Mouse (Mus musculus) MEL (cell line): ENCODE results near the gene Ece2. TPM values are rescaled to one million over a fixed set of nuclear protein-coding genes. Genes with fewer than 3 reads are reported as not detected.

ENCODE experiments used
- DNase-seq: peaks from one replicate; pipeline ENCODE4 v3.0.0; 2011; ENCODE audit warnings: low read depth, low spot score
- H3K27ac ChIP-seq: 2 replicates; pipeline ENCODE4 v1.5.1; 2012; ENCODE audit warnings: low read depth, mild to moderate bottlenecking, control low read depth, low read length, moderate library complexity; ENCODE audit not compliant: control insufficient read depth
- H3K27me3 ChIP-seq, 2 experiments: fragments of 150-350 bp in 1 of 2; sonication (generic) in 1 of 2; 2 replicates each; pipeline ENCODE4 v1.6.1; 2012; ENCODE audit warnings: low read length in 2 of 2, mild to moderate bottlenecking in 2 of 2, improper control_type of control experiment in 1 of 2, moderate library complexity in 1 of 2; ENCODE audit not compliant: insufficient read depth in 2 of 2, control insufficient read depth in 1 of 2
- H3K36me3 ChIP-seq, 2 experiments: 2 replicates each; pipeline ENCODE4 v1.6.1; 2012 to 2014; ENCODE audit warnings: low read length in 2 of 2, improper control_type of control experiment in 1 of 2, inconsistent platforms in 1 of 2, mild to moderate bottlenecking in 1 of 2; ENCODE audit not compliant: insufficient read depth in 2 of 2, control insufficient read depth in 1 of 2
- H3K4me1 ChIP-seq, 2 experiments: fragments of 150-350 bp in 1 of 2; sonication (generic) in 1 of 2; 2 replicates each; pipeline ENCODE4 v1.6.1; 2012; ENCODE audit warnings: low read length in 2 of 2, improper control_type of control experiment in 1 of 2, mild to moderate bottlenecking in 1 of 2; ENCODE audit not compliant: insufficient read depth in 2 of 2, control insufficient read depth in 1 of 2
- H3K4me3 ChIP-seq, 2 experiments: fragments of 150-350 bp in 1 of 2; sonication (generic) in 1 of 2; 2 replicates each; pipeline ENCODE4 v1.5.1; 2012; ENCODE audit warnings: low read depth in 2 of 2, low read length in 2 of 2, mild to moderate bottlenecking in 2 of 2, moderate library complexity in 2 of 2, control low read depth in 1 of 2, improper control_type of control experiment in 1 of 2; ENCODE audit not compliant: control insufficient read depth in 1 of 2, insufficient read depth in 1 of 2
- H3K79me2 ChIP-seq: 2 replicates; pipeline ENCODE4 v1.6.1; 2012; ENCODE audit warnings: mild to moderate bottlenecking, low read length, moderate library complexity; ENCODE audit not compliant: control insufficient read depth, poor library complexity, insufficient read depth
- H3K9ac ChIP-seq: 2 replicates; pipeline ENCODE4 v1.6.1; 2012; ENCODE audit warnings: low read depth, mild to moderate bottlenecking, control low read depth, low read length, moderate library complexity; ENCODE audit not compliant: control insufficient read depth, poor library complexity, severe bottlenecking
- H3K9me3 ChIP-seq: fragments of 150-350 bp; sonication (generic); replicated peaks from 2 replicates; pipeline ENCODE4 v1.6.1; 2012; ENCODE audit warnings: mild to moderate bottlenecking, low read length, improper control_type of control experiment, moderate library complexity; ENCODE audit not compliant: insufficient read depth
- BHLHE40 ChIP-seq: IDR thresholded peaks from 2 replicates; pipeline ENCODE4 v1.6.1; 2012; ENCODE audit warnings: low read depth, mild to moderate bottlenecking, inconsistent platforms, low read length, improper control_type of control experiment, borderline replicate concordance
- ELF1 ChIP-seq: IDR thresholded peaks from 2 replicates; pipeline ENCODE4 v1.6.1; 2014; ENCODE audit warnings: low read depth, mild to moderate bottlenecking, inconsistent platforms, low read length, improper control_type of control experiment, moderate library complexity
- EP300 ChIP-seq, 2 experiments: IDR thresholded peaks; 2 replicates each; pipeline ENCODE4 v1.6.1; 2011; ENCODE audit warnings: improper control_type of control experiment in 2 of 2, low read length in 2 of 2, low read depth in 1 of 2, mild to moderate bottlenecking in 1 of 2
- ETS1 ChIP-seq: IDR thresholded peaks from 2 replicates; pipeline ENCODE4 v1.6.1; 2012; ENCODE audit warnings: low read depth, mild to moderate bottlenecking, inconsistent platforms, low read length, improper control_type of control experiment, moderate library complexity
- GABPA ChIP-seq: IDR thresholded peaks from 2 replicates; pipeline ENCODE4 v1.6.1; 2012; ENCODE audit warnings: low read depth, mild to moderate bottlenecking, inconsistent platforms, low read length, improper control_type of control experiment, moderate library complexity
- GATA1 ChIP-seq: IDR thresholded peaks from 2 replicates; pipeline ENCODE4 v1.6.1; 2011; ENCODE audit warnings: low read depth, low read length, improper control_type of control experiment
- HCFC1 ChIP-seq: IDR thresholded peaks from 2 replicates; pipeline ENCODE4 v1.6.1; 2012; ENCODE audit warnings: low read depth, mild to moderate bottlenecking, inconsistent platforms, low read length, improper control_type of control experiment, moderate library complexity
- JUND ChIP-seq: IDR thresholded peaks from 2 replicates; pipeline ENCODE4 v1.6.1; 2011; ENCODE audit warnings: low read depth, mild to moderate bottlenecking, improper control_type of control experiment, low read length
- MAX ChIP-seq: IDR thresholded peaks from 2 replicates; pipeline ENCODE4 v1.6.1; 2011; ENCODE audit warnings: low read length, improper control_type of control experiment
- MAZ ChIP-seq: IDR thresholded peaks from 2 replicates; pipeline ENCODE4 v1.6.1; 2012; ENCODE audit warnings: low read depth, mild to moderate bottlenecking, inconsistent platforms, low read length, improper control_type of control experiment
- MXI1 ChIP-seq: IDR thresholded peaks from 2 replicates; pipeline ENCODE4 v1.6.1; 2011; ENCODE audit warnings: mild to moderate bottlenecking, low read depth, low read length, improper control_type of control experiment
- MYC ChIP-seq: IDR thresholded peaks from 2 replicates; pipeline ENCODE4 v1.6.1; 2011; ENCODE audit warnings: low read depth, mild to moderate bottlenecking, low read length, improper control_type of control experiment, moderate library complexity
- NRF1 ChIP-seq: IDR thresholded peaks from 2 replicates; pipeline ENCODE4 v1.6.1; 2014; ENCODE audit warnings: low read depth, mild to moderate bottlenecking, inconsistent platforms, low read length, improper control_type of control experiment, moderate library complexity; ENCODE audit not compliant: poor library complexity, insufficient read depth, severe bottlenecking
- POLR2A ChIP-seq, 2 experiments: IDR thresholded peaks; 2 replicates each; pipeline ENCODE4 v1.6.1; 2011 to 2012; ENCODE audit warnings: low read length in 2 of 2, mild to moderate bottlenecking in 2 of 2, control low read depth in 1 of 2, improper control_type of control experiment in 1 of 2, low read depth in 1 of 2, moderate library complexity in 1 of 2; ENCODE audit not compliant: control insufficient read depth in 1 of 2, insufficient read depth in 1 of 2, poor library complexity in 1 of 2
- RCOR1 ChIP-seq: IDR thresholded peaks from 2 replicates; pipeline ENCODE4 v1.6.1; 2012; ENCODE audit warnings: low read depth, mild to moderate bottlenecking, inconsistent platforms, low read length, improper control_type of control experiment
- SIN3A ChIP-seq: IDR thresholded peaks from 2 replicates; pipeline ENCODE4 v1.6.1; 2012; ENCODE audit warnings: low read length, improper control_type of control experiment, inconsistent platforms
- TAL1 ChIP-seq: IDR thresholded peaks from 2 replicates; pipeline ENCODE4 v1.6.1; 2012; ENCODE audit warnings: mild to moderate bottlenecking, inconsistent platforms, low read length, moderate library complexity, mixed read lengths
- TCF12 ChIP-seq: IDR thresholded peaks from 2 replicates; pipeline ENCODE4 v1.6.1; 2014; ENCODE audit warnings: low read depth, mild to moderate bottlenecking, inconsistent platforms, low read length, improper control_type of control experiment, moderate library complexity
- ZC3H11A ChIP-seq: IDR thresholded peaks from 2 replicates; pipeline ENCODE4 v1.6.1; 2012; ENCODE audit warnings: low read depth, mild to moderate bottlenecking, inconsistent platforms, low read length, improper control_type of control experiment
- ZKSCAN1 ChIP-seq: IDR thresholded peaks from 2 replicates; pipeline ENCODE4 v1.6.1; 2012; ENCODE audit warnings: low read depth, mild to moderate bottlenecking, inconsistent platforms, low read length, improper control_type of control experiment, moderate library complexity
- ZMIZ1 ChIP-seq: IDR thresholded peaks from 2 replicates; pipeline ENCODE4 v1.6.1; 2012; ENCODE audit warnings: low read depth, mild to moderate bottlenecking, inconsistent platforms, low read length, improper control_type of control experiment, moderate library complexity
- polyA plus RNA-seq, 2 experiments: library from polyadenylated mRNA; stranded (reverse) in 1 of 2; unstranded in 1 of 2; fragments of >175 nt in 1 of 2; fragments of >200 nt in 1 of 2; gene quantifications; 2 replicates each; pipeline versions ENCODE4 v1.2.1 to v1.2.4; 2012; ENCODE audit warnings: low replicate concordance in 2 of 2, low read depth in 1 of 2; ENCODE audit not compliant: insufficient read length in 2 of 2, insufficient read depth in 1 of 2, missing spikeins in 1 of 2
- total RNA-seq: library from RNA; depleted of rRNA; stranded (reverse); fragments of 300-350 nt; gene quantifications from 2 replicates; pipeline ENCODE4 v1.2.3, GENCODE M21; 2012

The Ece2 gene
- total and polyA plus RNA-seq, 3 experiments: 4.9 to 7.4 TPM; not detected in 1

DNA sequence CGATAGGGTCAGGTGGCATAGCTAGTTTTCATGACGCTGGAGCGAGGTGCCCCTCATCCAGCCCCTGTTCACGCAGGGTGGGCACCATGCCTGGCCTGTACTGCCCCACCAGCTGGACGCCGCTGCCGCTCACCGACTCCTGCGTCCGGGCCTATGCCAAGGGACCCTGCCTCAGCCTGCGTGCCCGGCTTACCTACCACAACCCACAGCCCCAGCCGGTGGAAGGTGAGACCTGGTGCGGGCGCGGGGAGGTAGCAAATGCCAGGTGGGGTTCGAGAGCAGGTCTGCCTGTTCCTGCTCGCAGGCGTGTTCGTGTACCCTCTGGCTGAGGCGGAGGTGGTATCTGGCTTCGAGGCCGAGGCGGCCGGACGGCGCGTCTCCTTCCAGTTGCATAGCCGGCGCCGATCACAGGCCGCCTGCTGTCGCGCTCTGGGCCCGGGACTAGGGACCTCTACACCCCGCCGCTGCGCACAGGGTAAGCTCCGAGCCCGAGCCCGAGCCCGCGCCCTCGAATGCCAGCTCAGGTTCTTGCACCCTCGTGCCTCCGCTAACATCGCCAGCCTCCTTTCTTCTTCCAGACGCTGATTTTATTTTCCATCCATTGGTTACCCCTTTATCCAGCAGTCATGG is 38.4 kb upstream of the Ece2 start:
- DNase-seq: no peak
- Histone ChIP-seq H3K9me3 (no peaks in the 10 kb centered on the region), H3K27ac (no peak overlapping the region), H3K27me3 (peaks cover 0 to 4% of the 10 kb centered on the region in 2 experiments; a peak in 2 of 4 replicates), H3K4me3 (no peak overlapping the region), H3K9ac (no peak overlapping the region), H3K79me2 (no peaks in the 10 kb centered on the region), H3K36me3 (peaks cover 0 to 15% of the 10 kb centered on the region in 2 experiments; a peak in 2 of 4 replicates), H3K4me1 (peaks cover 6 to 20% of the 10 kb centered on the region in 2 experiments)
- TF ChIP-seq GABPA (no peak), TAL1 (no peak), ELF1 (no peak), MYC (no peak), GATA1 (no peak)

DNA sequence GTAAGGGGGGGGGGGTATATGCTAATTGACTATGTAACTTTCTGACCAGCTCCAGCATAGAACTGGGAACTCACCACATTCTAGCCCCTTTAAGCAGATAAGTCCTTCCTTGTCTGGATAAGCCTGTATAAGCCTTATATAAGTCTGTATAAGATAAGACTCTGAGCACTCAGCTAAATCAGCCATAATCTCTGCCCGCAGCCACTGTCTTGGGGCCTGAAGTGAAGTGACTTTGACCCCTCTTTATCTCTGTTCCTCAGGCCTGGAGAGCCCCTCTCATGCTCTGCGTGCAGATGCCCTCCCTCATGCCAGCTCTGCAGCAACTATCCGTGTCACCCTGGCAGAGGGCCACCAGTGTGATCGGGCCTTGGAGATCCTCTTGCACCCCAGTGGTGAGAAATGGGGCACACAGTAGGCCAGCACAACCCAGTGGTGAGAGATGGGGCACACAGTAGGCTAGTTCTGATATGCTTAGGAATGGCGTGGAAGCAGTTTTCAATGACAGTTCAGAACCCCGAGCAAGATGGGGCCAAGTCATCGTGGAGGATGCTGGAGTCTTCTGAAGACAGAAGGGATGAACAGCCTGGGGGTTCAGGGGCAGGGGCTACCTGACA is 34.5 kb upstream of the Ece2 start:
- Histone ChIP-seq H3K27ac (no peak overlapping the region), H3K27me3 (no peaks in the 10 kb centered on the region; a peak in 1 of 4 replicates), H3K4me1 (peaks cover 6 to 24% of the 10 kb centered on the region in 2 experiments), H3K9ac (no peak overlapping the region), H3K4me3 (no peak overlapping the region), H3K9me3 (no peaks in the 10 kb centered on the region), H3K36me3 (peaks cover 0 to 15% of the 10 kb centered on the region in 2 experiments; a peak in 2 of 4 replicates), H3K79me2 (no peaks in the 10 kb centered on the region)
- TF ChIP-seq MYC: peak; percentile 33; the same call in 1 of the 2 replicates
- TF ChIP-seq RCOR1: peak; percentile 91
- TF ChIP-seq TCF12: peak; percentile 95
- peak; percentile 99 for TF ChIP-seq ZKSCAN1
- no peak for TF ChIP-seq ZC3H11A
- TF ChIP-seq POLR2A (IDR thresholded peaks at IDR 0.05; ENCODE audit: control insufficient read depth in 1 of 2, insufficient read depth in 1 of 2, low read depth in 1 of 2, low read length in 2 of 2, poor library complexity in 1 of 2): no peak
- peak; percentile 36; the same call in 1 of the 2 replicates for TF ChIP-seq SIN3A
- 0 out of 2 replicates have a peak, but pooled peaks have one; percentile 32 for TF ChIP-seq MXI1
- TF ChIP-seq HCFC1: peak; percentile 38; the same call in 1 of the 2 replicates
- TF ChIP-seq JUND: no peak
- TF ChIP-seq ETS1: peak; percentile 75; the same call in 1 of the 2 replicates
- 0 out of 2 replicates have a peak, but pooled peaks have one; percentile 13 for TF ChIP-seq ELF1
- no peak for TF ChIP-seq MAX
- TF ChIP-seq EP300 (IDR thresholded peaks at IDR 0.05; ENCODE audit: low read depth in 1 of 2, low read length in 2 of 2): peak; percentile 89 to 90
- no peak for TF ChIP-seq GABPA
- no peak for TF ChIP-seq NRF1
- TF ChIP-seq ZMIZ1: no peak
- TF ChIP-seq TAL1: peak; percentile 90
- TF ChIP-seq GATA1: peak; percentile 94
- TF ChIP-seq MAZ: peak; percentile 53; the same call in 1 of the 2 replicates
- TF ChIP-seq BHLHE40: 0 out of 2 replicates have a peak, but pooled peaks have one; percentile 31
- peak; percentile 70 for DNase-seq
